8 mouse cellular contexts compared by ENCODE assay signal in the genomic region with DNA sequence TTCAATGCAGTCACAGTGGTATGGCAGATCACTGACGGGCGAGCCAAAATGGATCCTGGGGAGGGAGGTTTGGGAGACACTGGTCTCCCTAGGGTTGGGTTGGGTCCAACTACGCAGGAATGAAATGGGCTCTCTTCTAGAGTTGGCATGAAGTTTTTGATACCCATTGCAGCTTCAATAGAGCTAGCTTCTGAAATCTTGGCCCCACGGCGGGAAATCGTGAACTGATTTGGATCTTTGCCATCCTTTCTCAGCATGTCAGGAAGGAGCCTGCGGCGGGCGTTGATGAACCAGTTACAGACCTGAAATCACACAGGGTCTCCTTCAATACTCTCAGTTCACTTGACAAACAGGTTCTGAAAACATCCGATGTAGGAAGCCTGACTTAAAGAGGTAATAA. TPM values are rescaled to one million over a fixed set of nuclear protein-coding genes. Genes with fewer than 3 reads are reported as not detected.
A peak's percentile ranks its signal among the peaks of the same experiment; 100 is the strongest.
DNase-seq lines count a peak whose midpoint lies in the region; ATAC-seq and TF ChIP-seq lines count a peak whose summit lies in the region.

No protein-coding gene starts in this region.

- no peak for TF ChIP-seq CTCF in lung, adult 2 months (IDR thresholded peaks at IDR 0.05; ENCODE audit: insufficient read depth, low read length)

- no peak for ATAC-seq in forebrain, embryonic 12.5 days (ENCODE audit: low FRiP score)
- ATAC-seq in forebrain, embryonic 11.5 days (replicated peaks; ENCODE audit: low FRiP score), result no peak
- ATAC-seq in intestine, embryonic 16.5 days, result no peak
- ATAC-seq in erythroid progenitor cell, adult 5-6 weeks (replicated peaks; ENCODE audit: low FRiP score, poor library complexity, severe bottlenecking), result no peak

- H3K4me3 ChIP-seq in forebrain, embryonic 12.5 days (replicated peaks), result no peak overlapping the region
- no peak overlapping the region for H3K4me3 ChIP-seq in forebrain, embryonic 11.5 days (ENCODE audit: low read depth, low read length)
- H3K4me3 ChIP-seq in lung, adult 2 months (replicated peaks; ENCODE audit: extremely low read depth, low read depth, low read length), result no peak overlapping the region
- H3K4me3 ChIP-seq in intestine, embryonic 16.5 days (ENCODE audit: low read length), result 0 out of 2 replicates have a peak overlapping the region, but pooled peaks have one; percentile 9

- TF ChIP-seq POLR2A in lung, adult 2 months (IDR thresholded peaks at IDR 0.05; ENCODE audit: borderline replicate concordance, extremely low read depth, low read depth, low read length), result no peak

- H3K4me2 ChIP-seq in forebrain, embryonic 12.5 days, result no peak overlapping the region
- no peak overlapping the region for H3K4me2 ChIP-seq in forebrain, embryonic 11.5 days (ENCODE audit: low read depth, low read length, severe bottlenecking)
- no peak overlapping the region; the same call in none of the 2 replicates for H3K4me2 ChIP-seq in intestine, embryonic 16.5 days (ENCODE audit: low read depth, low read length)

- H3K27ac ChIP-seq in forebrain, embryonic 12.5 days, result peak overlapping the region; percentile 27
- H3K27ac ChIP-seq in forebrain, embryonic 11.5 days (ENCODE audit: low read depth, low read length), result no peak overlapping the region
- peak overlapping the region; percentile 90 for H3K27ac ChIP-seq in intestine, embryonic 16.5 days (ENCODE audit: low read length)

- H3K9me3 ChIP-seq in forebrain, embryonic 12.5 days, result no peaks in the 10 kb centered on the region
- no peaks in the 10 kb centered on the region for H3K9me3 ChIP-seq in forebrain, embryonic 11.5 days (ENCODE audit: control insufficient read depth, low read length)
- no peaks in the 10 kb centered on the region for H3K9me3 ChIP-seq in intestine, embryonic 16.5 days (ENCODE audit: control insufficient read depth, low read length)

- 79% methylated on average over 10 of the region's 10 CpGs for WGBS in forebrain, embryonic 12.5 days
- 84% methylated on average over 10 of the region's 10 CpGs for WGBS in forebrain, embryonic 11.5 days
- 38% methylated on average over 10 of the region's 10 CpGs for WGBS in lung, adult 2 months
- WGBS in intestine, embryonic 16.5 days, result 49% methylated on average over 10 of the region's 10 CpGs

- H3K36me3 ChIP-seq in forebrain, embryonic 12.5 days (replicated peaks), result peaks cover 24% of the 10 kb centered on the region
- peaks cover 4% of the 10 kb centered on the region; the same call in 1 of the 2 replicates for H3K36me3 ChIP-seq in forebrain, embryonic 11.5 days (ENCODE audit: control insufficient read depth, insufficient read depth, low read length)
- H3K36me3 ChIP-seq in intestine, embryonic 16.5 days (ENCODE audit: control insufficient read depth, insufficient read depth, low read length), result 0 out of 2 replicates have a peak, but pooled peaks cover 3% of the 10 kb centered on the region

- H3K27me3 ChIP-seq in forebrain, embryonic 12.5 days, result peaks cover 6% of the 10 kb centered on the region
- no peaks in the 10 kb centered on the region; the same call in 1 of the 2 replicates for H3K27me3 ChIP-seq in forebrain, embryonic 11.5 days (ENCODE audit: control insufficient read depth, insufficient read depth, low read length)
- H3K27me3 ChIP-seq in intestine, embryonic 16.5 days (replicated peaks; ENCODE audit: control insufficient read depth, insufficient read depth, low read length), result no peaks in the 10 kb centered on the region

- intact Hi-C loops in left cerebral cortex, postnatal 14 days (cut with DNase I), result no loop called here

- H3K9ac ChIP-seq in forebrain, embryonic 12.5 days, result no peak overlapping the region
- H3K9ac ChIP-seq in forebrain, embryonic 11.5 days (ENCODE audit: low read length), result no peak overlapping the region
- H3K9ac ChIP-seq in intestine, embryonic 16.5 days (ENCODE audit: low read depth, low read length), result 0 out of 2 replicates have a peak overlapping the region, but pooled peaks have one; percentile 22

- peaks cover 43% of the 10 kb centered on the region for H3K4me1 ChIP-seq in forebrain, embryonic 12.5 days
- 0 out of 2 replicates have a peak, but pooled peaks cover 2% of the 10 kb centered on the region for H3K4me1 ChIP-seq in forebrain, embryonic 11.5 days (replicated peaks; ENCODE audit: control insufficient read depth, insufficient read depth, low read length)
- peaks cover 7% of the 10 kb centered on the region; the same call in 1 of the 2 replicates for H3K4me1 ChIP-seq in lung, adult 2 months (ENCODE audit: control insufficient read depth, insufficient read depth, low read length)
- H3K4me1 ChIP-seq in intestine, embryonic 16.5 days (ENCODE audit: control insufficient read depth, insufficient read depth, low read length), result peaks cover 22% of the 10 kb centered on the region

- DNase-seq in forebrain, embryonic 11.5 days (ENCODE audit: low spot score), result no peak
- DNase-seq in lung, adult 2 months, result peak; percentile 30
- no peak for DNase-seq in lung, postnatal 36 days
- DNase-seq in lung, postnatal 4 days, result peak; percentile 25 to 35
- no peak for DNase-seq in left cerebral cortex, postnatal 14 days (ENCODE audit: low spot score in 2 of 2)

RNA-seq across cellular contexts. Expression of gene Tgif1, which starts 8.4 kb away (rescaled TPM):
- 47.4 and 52.6 TPM in 2 replicates for polyA plus RNA-seq in forebrain, embryonic 12.5 days (2016; fragmentation: Nextera tagmentation; extraction: Ambion mirVana)
- 60.7 and 63.5 TPM in 2 replicates for polyA plus RNA-seq in forebrain, embryonic 11.5 days (2014; fragmentation: Nextera tagmentation; extraction: Ambion mirVana)
- polyA plus RNA-seq in lung, adult 2 months (2012; rRNA removed), result 14.1 and 25.2 TPM in 2 replicates
- polyA plus RNA-seq in intestine, embryonic 16.5 days (2015; fragmentation: Nextera tagmentation; extraction: Ambion mirVana), result 43.0 and 43.5 TPM in 2 replicates
- total RNA-seq in left cerebral cortex, postnatal 14 days (2021), result 1 to 10 TPM; 2.1 to 3.4 TPM
- 17.6 and 34.6 TPM in 2 replicates for total RNA-seq in erythroid progenitor cell, adult 5-6 weeks (2015; ENCODE audit: low replicate concordance)
- total RNA-seq in erythroid progenitor cell, adult 5-6 weeks (2017; ENCODE audit: low replicate concordance), result 1.8 and 4.2 TPM in 2 replicates

Comparison
In these comparisons a context has a peak if more than half of its experiments do, and no peak if none do; other contexts are left out.
1. DNase-seq: peak in lung, adult 2 months (single experiment) and lung, postnatal 4 days (2 of 2); none in forebrain, embryonic 11.5 days (single experiment), lung, postnatal 36 days (single experiment) and left cerebral cortex, postnatal 14 days (0 of 2).